Mouse (Mus musculus) heart, adult 9 months (tissue): ENCODE results near the gene Gpr161.
A peak's percentile ranks its signal among the peaks of the same experiment; 100 is the strongest.

Source experiments
- DNase-seq, 2 experiments: peaks; one replicate each; pipeline ENCODE4 v3.0.0; 2022; ENCODE audit warnings: low spot score in 2 of 2

Gene Gpr161

DNA sequence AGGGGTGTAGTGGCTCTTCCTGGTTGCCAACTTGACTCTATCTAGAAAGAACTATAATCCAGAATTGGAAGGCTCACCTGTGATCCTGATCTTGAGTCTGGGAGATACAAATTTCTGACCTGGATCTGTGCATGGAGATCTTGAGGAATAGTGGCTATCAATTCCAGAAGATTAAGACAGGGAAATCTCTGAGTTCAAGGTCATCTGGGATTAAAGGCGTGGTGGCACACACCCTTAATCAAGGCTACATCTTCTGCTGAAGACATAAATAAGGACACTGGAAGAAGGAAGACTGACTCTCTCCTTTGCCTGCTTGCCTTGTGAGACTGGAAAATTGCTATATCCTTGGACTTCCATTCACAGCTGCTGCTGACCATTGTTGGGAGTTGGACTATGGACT is at the start of gene Gpr161:
Gpr161 (plus strand) TSS at position 301 of the 400 bp plus-strand sequence.
- no peak for DNase-seq

DNA sequence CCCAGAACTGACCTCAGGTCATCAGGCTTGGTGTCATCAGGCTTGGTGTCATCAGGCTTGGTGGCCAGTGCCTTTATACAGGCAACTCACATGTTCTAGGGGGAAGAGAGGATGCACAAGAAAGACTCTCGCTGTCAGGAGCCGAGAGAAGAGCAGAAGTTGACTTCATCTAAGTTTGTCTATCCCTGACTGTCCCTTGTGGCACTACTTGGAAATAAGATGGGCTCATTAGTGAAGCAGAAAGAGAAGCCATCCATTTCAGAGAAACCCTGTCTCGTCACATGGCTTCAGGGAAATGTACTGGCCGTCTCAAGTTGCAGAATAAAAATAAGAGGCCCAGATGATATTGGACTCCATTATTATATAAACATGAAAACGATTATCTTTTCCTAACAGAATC is 49.0 kb upstream of the Gpr161 start:
- DNase-seq = no peak

DNA sequence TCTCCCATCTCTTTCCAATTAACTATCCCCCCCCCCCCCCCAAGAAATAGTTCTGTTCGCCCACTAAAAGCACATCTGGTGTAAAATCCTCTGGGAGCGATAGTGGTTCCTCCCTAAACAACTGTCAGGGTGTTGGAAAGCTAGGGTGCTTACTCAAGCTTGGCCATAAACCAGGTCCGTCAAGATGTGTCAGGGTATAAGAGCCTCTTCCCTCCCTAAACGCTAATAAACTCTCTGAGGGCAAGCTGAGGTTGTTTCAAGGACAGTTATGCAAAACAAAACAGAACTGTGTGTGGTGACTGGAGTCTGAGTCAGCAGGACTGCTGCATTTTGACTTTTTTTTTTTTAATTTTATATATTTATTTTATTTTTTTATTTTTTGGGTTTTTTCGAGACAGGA is 48.5 kb upstream of the Gpr161 start:
- DNase-seq = peak; percentile 29 to 48

GRCm38 (mm10) chr1:165247788-165248187 is 47.8 kb upstream of the Gpr161 start:
- DNase-seq = no peak

- no peak for DNase-seq
Observed at GRCm38 (mm10) chr1:165248842-165249241, 46.7 kb upstream of the Gpr161 start.

GRCm38 (mm10) chr1:165250546-165250945 is 45.0 kb upstream of the Gpr161 start:
- no peak for DNase-seq

DNA sequence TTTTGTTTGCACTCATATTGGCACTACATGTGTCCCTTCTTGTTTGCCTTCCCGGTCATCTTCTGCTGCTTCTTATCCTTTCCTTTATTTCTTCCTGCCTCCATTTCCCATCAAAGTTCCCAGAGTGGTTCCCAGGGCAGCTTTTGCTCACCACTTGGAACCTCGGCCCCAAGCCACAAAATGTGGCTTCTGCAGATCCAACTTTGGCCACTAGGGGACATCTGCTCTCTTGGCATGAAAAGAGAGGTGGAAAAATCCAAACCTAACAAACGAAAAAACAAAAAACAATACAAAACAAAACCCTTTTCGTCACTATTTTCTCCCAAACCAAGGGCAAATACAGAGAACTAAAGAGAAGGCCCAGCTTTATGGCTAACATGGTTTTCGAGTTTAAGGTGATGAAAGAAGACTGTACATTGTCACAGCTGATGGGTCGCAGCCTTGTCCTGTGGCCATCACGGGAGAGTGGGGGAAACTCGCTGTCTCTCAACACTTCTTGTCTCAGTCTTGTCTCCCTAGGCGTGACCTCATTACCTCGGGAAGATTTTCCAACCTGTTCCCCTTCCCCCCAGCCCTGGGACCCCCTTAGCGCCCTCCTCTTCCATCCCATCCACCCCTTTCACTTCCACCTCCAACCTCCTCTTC is 43.4 kb upstream of the Gpr161 start:
- peak in 1 of 2 experiments; percentile 59 for DNase-seq

DNA sequence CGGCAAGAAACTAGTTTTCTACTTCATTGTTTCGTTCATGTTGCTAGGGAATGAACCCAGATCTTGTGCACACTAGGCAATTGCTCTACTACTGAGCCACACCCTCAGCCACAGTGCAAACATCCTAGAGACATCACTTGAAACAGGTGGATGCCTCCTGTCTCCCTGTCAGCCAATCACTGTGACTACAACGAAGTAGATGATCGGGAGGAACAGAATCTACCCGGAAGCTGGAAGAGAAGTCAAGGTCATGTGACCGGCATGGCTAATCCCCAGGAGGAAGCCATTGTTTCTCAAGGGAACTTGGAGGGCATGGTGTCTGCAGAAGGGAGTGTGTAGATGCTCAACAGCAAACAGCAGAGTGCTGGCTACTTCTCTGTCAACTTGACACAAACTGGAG is 20.6 kb upstream of the Gpr161 start:
- DNase-seq = no peak

GRCm38 (mm10) chr1:165280741-165281140 is 14.8 kb upstream of the Gpr161 start:
- DNase-seq = no peak

- peak; percentile 67 for DNase-seq
Observed at GRCm38 (mm10) chr1:165281351-165282221, 14.0 kb upstream of the Gpr161 start.

DNA sequence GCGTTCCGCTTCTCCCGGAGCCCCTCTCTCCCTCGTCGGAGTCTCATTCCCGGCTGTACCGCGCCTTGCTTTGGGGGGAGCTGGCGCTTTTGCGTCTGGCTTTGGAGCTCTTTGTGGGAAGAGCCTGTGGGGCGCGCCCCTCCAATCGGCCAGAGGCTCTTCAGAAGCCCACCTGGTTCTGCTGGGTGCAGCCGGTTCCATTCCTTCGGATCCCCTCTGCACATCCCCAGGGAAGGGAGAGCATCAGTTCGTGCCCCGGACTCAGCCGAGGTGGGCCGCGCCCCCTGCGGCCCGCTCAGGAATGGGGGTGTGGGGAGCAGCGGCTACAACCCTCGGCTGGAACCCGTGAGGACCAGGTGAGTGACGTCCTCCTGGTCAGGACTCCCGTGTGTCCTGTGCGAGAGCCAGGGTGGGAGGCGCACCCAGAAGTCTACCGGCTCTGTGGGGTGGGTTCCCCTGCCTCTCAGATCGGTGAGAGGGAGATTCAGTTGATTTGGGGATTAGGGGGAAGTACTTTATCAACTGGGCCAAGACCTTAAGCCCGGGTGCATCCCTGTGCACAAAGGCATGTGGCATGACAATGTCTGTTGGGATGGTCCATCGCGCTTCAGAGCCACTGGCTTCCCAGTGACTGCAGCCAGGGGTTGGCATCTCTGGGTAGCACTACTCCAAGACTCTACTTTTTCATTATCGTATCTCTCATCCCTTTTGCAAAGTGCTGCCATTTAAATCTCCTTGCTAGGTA is 13.2 kb upstream of the Gpr161 start:
- DNase-seq = peak in 1 of 2 experiments; percentile 10

DNA sequence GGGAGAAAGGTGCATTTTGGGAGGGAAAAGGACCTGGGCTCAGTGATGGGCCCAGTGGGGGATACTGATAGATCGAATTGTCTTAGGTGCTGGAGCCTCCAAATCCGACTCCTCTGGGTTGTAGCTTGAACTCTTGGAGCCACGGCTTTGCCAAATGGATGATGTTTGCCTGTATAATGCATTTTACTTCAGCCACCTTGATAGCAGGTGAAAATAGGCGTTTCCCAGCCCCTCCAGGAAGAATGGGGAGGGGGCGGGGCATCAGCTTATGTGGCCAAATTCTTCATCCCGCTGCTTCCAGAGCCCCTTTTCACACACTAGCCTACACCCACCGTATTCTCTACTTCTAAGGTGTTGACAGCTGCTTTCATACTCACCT is 12.6 kb upstream of the Gpr161 start:
- no peak for DNase-seq

GRCm38 (mm10) chr1:165284096-165284495 is 11.5 kb upstream of the Gpr161 start:
- DNase-seq = no peak

DNA sequence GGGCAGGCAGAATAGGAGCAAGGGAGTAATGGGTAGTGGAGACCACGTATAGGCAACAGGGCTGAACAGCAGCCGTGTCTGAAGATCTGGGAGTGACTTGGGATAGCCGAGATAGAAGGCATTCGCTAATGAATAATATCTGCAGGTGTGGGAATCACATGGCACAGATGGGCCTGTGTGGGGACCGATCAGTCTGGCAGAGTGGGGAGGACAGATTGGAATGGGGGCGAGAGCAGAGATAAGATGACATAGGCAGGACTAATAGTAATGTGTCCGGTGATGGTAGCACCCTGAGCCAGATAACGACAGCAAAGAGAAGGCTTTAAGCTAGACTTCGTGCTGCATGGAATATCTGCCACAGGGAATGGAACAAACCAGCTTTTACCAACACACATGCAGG is 7.4 kb upstream of the Gpr161 start:
- no peak for DNase-seq

GRCm38 (mm10) chr1:165289831-165290230 is 5.8 kb upstream of the Gpr161 start:
- DNase-seq = no peak

DNA sequence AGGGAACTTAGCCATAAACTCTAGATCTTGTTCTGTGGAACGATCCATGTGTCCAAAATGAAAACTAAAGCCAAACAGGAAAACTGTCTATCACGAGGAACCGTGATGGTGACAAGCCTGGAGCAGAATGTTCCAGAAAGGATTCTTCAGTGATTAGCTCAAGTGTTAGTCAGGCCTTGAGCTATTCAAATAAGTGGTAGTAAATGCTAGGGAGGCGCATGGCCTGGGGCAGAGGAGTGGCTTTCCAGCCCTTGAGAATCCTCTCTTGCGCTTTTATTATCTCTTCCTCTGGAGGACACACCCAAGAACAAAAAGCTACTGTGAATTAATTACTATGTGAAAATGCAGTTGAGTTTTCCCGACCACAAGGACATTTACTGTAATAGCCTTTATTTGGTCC is 4.0 kb upstream of the Gpr161 start:
- peak; percentile 14 to 37 for DNase-seq

DNA sequence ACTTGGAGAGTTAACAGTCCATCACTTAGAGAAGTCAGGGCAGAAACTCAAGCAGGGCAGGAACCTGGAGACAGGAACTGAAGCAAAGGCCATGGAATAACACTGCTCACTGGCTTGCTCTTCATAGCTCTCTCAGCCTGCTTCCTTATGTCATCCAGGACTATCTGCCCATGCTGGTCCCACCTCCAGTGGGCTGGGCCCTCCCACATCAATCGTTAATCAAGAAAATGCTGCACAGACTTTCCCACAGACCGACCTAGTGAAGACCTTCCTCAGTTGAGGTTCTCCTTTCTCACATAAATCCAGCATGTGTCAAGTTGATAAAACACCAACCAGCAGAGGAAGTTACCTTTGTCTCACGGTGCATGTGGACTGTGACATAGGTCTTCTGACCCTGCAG is 5.5 kb downstream of the Gpr161 start:
- DNase-seq = no peak

DNA sequence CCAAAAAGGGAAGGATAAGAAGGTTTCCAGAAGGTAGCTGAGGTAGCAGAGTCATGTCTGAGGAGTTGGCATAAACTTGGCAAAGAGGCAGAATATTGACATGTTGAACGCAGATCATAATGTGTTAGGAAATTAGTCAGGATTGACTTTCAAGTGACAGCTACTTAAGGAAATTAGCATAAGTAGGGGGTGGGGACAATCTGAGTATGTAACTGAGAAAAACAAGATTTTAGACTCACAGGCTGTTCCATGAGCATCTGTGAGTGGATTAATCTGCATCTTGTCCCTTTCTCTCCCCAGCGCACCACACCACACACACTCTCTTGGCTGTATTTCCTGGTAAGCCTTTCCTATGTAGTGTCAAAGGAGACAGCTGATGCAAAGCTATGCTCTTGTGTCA is 6.0 kb downstream of the Gpr161 start:
- DNase-seq = no peak

DNA sequence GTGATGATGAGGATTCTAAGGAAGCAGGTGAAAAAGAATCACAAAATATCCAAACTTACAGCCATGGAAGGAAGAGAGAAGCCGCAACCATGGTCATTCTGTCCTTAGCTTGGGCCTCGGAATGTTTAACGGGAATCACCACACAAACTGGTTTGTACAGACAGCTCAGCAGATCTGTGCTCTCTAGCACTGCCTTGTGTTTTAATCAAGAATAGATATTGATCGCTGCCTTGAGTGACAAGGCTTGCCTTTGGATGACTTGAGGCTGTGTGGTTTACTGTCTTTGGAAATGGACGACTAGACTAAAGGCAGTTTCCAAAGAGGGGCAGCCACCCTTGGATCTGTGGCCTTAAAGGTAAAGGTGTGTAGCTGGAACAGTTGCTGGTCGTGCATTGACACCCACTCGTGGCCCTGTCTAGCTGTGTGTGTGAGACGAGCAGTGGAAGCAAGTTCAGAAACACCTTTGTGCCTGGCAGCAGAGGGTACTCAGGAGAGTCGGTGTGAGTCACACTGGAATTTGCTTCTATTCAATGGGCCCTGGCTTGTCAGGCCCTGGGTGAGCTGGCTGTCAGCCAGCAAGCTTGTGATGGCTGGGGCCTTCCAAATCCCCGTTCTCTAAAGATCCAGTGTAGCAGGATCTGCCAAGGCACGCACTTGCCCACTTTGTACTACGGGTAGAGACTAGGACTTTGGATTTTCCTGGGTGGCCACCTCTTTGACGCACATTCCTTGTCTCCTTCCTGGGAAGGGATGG is 7.0 kb downstream of the Gpr161 start:
- peak; percentile 15 to 22 for DNase-seq

- no peak for DNase-seq
Observed at GRCm38 (mm10) chr1:165303209-165303608, 7.6 kb downstream of the Gpr161 start.

DNA sequence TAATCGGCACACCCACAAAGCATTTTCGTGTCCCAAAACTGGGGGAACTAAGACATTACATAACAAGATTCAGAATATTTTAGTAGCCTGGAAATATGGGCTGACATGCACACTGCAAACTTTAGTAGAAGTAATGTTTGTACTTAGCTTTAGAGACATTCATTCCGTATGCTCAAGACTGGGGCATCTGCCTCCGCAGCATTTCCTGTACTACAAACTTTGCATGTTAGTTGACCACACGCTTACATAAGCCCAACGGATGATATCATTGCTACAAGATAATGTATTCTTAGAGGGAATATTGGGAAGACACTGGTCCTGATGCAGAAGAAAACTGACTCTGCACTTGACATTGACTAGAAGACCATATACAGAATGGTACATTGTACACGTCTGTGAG is 8.8 kb downstream of the Gpr161 start:
- no peak for DNase-seq

DNA sequence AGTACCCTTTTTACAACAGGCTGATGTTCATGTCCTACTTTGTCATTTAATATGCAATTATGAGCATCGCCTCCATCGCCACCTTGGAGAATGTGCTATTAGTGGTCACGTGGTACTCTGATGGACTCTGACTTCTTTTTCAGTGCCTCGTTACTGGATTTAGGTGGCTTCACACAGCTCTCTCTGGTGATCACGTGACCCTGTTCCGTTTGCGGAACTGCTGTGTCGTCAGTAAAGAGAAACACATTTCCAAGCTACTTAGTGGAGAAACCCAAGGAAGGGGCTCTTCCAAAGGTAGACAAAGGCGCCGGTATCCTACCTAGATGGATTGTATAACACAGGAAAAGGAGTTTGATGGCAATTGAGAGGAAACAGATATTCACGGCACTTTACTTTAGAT is 12.6 kb downstream of the Gpr161 start:
- DNase-seq = no peak
